Mouse (Mus musculus) E14TG2a.4 (cell line): ENCODE measurements around the gene Wdr1.
A peak's percentile ranks its signal among the peaks of the same experiment; 100 is the strongest.

Source experiments
- H3K27me3 ChIP-seq: 2 replicates; pipeline ENCODE4 v1.6.1; 2014; ENCODE audit warnings: low read length, control low read depth; ENCODE audit not compliant: insufficient read depth
- H3K36me3 ChIP-seq: 2 replicates; pipeline ENCODE4 v1.6.1; 2014; ENCODE audit warnings: low read length, control low read depth; ENCODE audit not compliant: insufficient read depth
- H3K4me1 ChIP-seq: replicated peaks from 2 replicates; pipeline ENCODE4 v1.6.1; 2014; ENCODE audit warnings: low read depth, low read length, control low read depth
- H3K4me3 ChIP-seq: replicated peaks from 2 replicates; pipeline ENCODE4 v1.5.1; 2014; ENCODE audit warnings: mild to moderate bottlenecking, low read length
- H3K9me3 ChIP-seq: 2 replicates; pipeline ENCODE4 v1.6.1; 2014; ENCODE audit warnings: low read length, control low read depth
- CTCF ChIP-seq: conservative IDR thresholded peaks from 2 replicates; pipeline ENCODE4 v1.5.1; 2014; ENCODE audit warnings: low read length
- NANOG ChIP-seq: IDR thresholded peaks from 2 replicates; pipeline ENCODE4 v1.6.1; 2014; ENCODE audit warnings: borderline replicate concordance, low read length, mixed read lengths
- POU5F1 ChIP-seq: IDR thresholded peaks from 2 replicates; pipeline ENCODE4 v1.6.1; 2014; ENCODE audit warnings: low read length, borderline replicate concordance

The Wdr1 gene

GRCm38 (mm10) chr5:38498479-38498878, 64.5 kb downstream of the Wdr1 start:
- H3K27me3 ChIP-seq: no peaks in the 10 kb centered on the region
- H3K4me3 ChIP-seq: no peak overlapping the region
- H3K9me3 ChIP-seq: peaks cover 26% of the 10 kb centered on the region
- TF ChIP-seq POU5F1 (no peak), NANOG (no peak), CTCF (no peak)
- no peaks in the 10 kb centered on the region; the same call in 1 of the 2 replicates for H3K4me1 ChIP-seq
- no peaks in the 10 kb centered on the region for H3K36me3 ChIP-seq

DNA sequence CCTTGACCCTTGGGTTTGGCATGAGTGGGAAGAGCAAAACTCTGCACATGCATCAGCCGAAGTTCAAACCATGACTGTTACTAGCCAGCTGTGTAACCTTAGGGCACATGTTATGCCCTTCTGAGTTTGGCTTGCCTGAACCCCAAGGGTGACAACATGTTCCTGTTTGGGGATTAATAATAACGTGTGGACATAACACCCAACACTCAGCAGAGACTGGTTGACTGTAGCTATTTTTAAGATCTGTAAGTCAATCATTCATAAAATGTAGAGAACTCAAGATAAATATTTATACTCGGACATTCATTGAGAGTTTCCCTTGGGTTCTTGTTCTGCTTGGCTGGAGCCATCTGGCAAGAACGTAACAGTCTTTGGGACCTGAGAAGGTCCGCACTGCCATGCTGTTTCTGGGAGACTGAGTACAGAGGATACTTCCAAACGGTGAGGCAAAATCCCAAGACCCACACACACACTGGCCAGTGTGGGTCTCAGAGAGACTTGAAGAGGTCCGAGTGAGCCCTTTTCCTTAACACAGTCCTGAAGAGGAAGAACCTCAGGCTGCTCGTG, 66.4 kb downstream of the Wdr1 start:
- no peaks in the 10 kb centered on the region for H3K36me3 ChIP-seq

DNA sequence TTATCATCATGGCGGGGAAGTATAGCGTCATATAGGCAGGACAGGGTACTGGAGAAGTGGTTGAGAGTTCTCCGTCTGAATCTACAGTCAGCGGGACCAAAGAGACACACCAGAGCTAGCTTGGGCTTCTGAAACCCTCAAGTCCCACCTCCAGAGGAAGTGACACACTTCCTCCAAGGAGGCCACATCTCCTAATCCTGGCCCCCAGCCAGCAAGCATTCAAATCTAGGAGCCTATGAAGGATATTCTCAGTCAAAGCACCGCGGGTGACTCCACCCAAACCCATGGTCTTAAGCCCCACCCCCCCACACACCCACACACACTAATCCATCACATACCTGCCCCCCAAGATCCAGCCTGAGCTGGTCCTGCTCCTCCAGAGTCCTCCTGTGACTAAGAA, 69.1 kb downstream of the Wdr1 start:
- Histone ChIP-seq H3K4me1 (peaks cover 10% of the 10 kb centered on the region), H3K9me3 (peaks cover 28% of the 10 kb centered on the region), H3K27me3 (no peaks in the 10 kb centered on the region), H3K4me3 (no peak overlapping the region), H3K36me3 (no peaks in the 10 kb centered on the region)
- TF ChIP-seq POU5F1 (no peak), NANOG (no peak), CTCF (no peak)

More for the DNA sequence above, 66.4 kb downstream of the Wdr1 start:
- Histone ChIP-seq H3K4me1 (no peaks in the 10 kb centered on the region; the same call in 1 of the 2 replicates), H3K9me3 (peaks cover 28% of the 10 kb centered on the region), H3K4me3 (no peak overlapping the region), H3K27me3 (no peaks in the 10 kb centered on the region)
- TF ChIP-seq NANOG (no peak), POU5F1 (no peak), CTCF (no peak)

DNA sequence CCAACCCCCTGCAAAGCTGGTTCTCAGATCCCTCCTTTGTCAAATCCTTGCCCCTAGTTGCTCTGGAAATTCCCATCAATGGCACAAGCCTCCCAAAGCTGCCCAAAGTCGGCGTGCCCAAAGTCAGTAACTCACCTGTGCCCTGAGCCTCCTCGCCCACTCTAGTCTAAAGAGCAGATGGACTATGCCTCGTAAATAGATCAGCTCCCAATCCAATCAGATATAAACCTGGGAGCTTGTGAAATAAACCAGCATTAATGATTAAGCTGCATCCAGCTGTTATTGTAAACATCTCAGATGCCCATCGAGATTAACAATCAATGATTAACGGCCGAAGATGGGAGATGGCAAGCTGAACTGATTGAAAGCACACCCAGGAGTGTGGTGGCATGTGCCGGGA, 71.3 kb downstream of the Wdr1 start:
- Histone ChIP-seq H3K36me3 (no peaks in the 10 kb centered on the region), H3K9me3 (peaks cover 28% of the 10 kb centered on the region), H3K4me1 (peaks cover 27% of the 10 kb centered on the region), H3K4me3 (no peak overlapping the region), H3K27me3 (no peaks in the 10 kb centered on the region)
- TF ChIP-seq NANOG (no peak), POU5F1 (no peak), CTCF (no peak)

GRCm38 (mm10) chr5:38489739-38490138, 73.3 kb downstream of the Wdr1 start:
- peaks cover 15% of the 10 kb centered on the region for H3K9me3 ChIP-seq
- H3K4me3 ChIP-seq: no peak overlapping the region
- peaks cover 27% of the 10 kb centered on the region for H3K4me1 ChIP-seq
- no peaks in the 10 kb centered on the region for H3K36me3 ChIP-seq
- H3K27me3 ChIP-seq: no peaks in the 10 kb centered on the region
- TF ChIP-seq POU5F1 (no peak), CTCF (no peak), NANOG (no peak)

- no peak for TF ChIP-seq CTCF
- TF ChIP-seq NANOG: no peak
- Histone ChIP-seq H3K9me3 (peaks cover 7% of the 10 kb centered on the region; the same call in 1 of the 2 replicates), H3K36me3 (no peaks in the 10 kb centered on the region), H3K27me3 (no peaks in the 10 kb centered on the region), H3K4me1 (peaks cover 27% of the 10 kb centered on the region), H3K4me3 (0 out of 2 replicates have a peak overlapping the region, but pooled peaks have one; percentile 11)
Measured at GRCm38 (mm10) chr5:38488673-38489615, 74.1 kb downstream of the Wdr1 start.

DNA sequence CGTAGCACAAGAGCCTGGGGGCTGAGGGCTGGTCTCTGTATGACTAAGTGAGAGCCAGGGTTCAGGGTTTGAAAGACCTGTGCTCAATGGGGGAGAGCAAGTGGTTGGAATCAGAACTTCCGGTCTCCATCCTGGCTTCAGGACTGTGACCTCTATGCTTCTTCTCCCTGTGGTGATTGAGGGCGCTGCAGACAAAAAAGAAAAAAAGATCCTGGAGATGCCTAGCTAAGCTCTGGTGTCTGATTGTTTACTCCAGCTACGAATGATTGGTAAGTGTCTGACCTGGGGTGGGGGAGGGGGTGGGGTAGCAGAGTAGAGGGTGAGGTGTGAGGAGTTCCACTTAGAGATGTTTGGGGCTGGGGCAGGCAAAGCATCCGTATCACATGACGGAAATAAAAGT, 75.0 kb downstream of the Wdr1 start:
- no peak for TF ChIP-seq POU5F1
- no peak for TF ChIP-seq NANOG
- no peak for TF ChIP-seq CTCF
- H3K27me3 ChIP-seq: no peaks in the 10 kb centered on the region
- no peaks in the 10 kb centered on the region for H3K36me3 ChIP-seq

DNA sequence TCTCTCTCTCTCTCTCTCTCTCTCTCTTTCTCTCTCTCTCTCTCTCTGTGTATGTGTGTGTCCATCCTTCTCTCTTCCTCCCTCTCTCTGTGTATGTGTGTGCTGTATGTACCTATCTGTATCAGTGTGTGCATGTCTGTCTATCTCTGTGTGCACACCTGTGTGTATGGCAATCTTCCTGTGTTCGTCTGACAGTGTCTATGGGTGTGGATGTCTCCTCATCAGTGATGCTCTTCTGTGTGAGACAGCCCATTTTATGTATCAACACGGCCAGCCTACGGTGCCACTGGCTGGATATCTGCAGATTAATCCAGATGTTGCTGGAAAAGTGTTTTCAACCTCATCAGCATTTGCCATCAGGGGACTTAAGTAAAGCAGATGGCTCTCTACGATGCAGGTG, 75.8 kb downstream of the Wdr1 start:
- no peak overlapping the region for H3K4me3 ChIP-seq
- H3K9me3 ChIP-seq: no peaks in the 10 kb centered on the region
- TF ChIP-seq CTCF (no peak), POU5F1 (no peak), NANOG (no peak)
- no peaks in the 10 kb centered on the region for H3K27me3 ChIP-seq
- H3K36me3 ChIP-seq: no peaks in the 10 kb centered on the region
- H3K4me1 ChIP-seq: peaks cover 32% of the 10 kb centered on the region

More for the DNA sequence above, 75.0 kb downstream of the Wdr1 start:
- Histone ChIP-seq H3K4me1 (peaks cover 27% of the 10 kb centered on the region), H3K4me3 (no peak overlapping the region), H3K9me3 (no peaks in the 10 kb centered on the region)
